Mouse (Mus musculus) intestine, postnatal 0 days (tissue): ENCODE measurements around the gene Heg1. TPM values are rescaled to one million over a fixed set of nuclear protein-coding genes. Genes with fewer than 3 reads are reported as not detected.

ENCODE experiments used
- ATAC-seq: fragments of 200-750 bp; cut with Nextera tagmentation; 2 replicates; pipeline ENCODE4 v1.8.0; 2017; ENCODE audit warnings: mild to moderate bottlenecking, moderate TSS enrichment, moderate library complexity
- H3K27ac ChIP-seq: fragments of 300-500 bp; sonication (generic); 2 replicates; pipeline ENCODE4 v1.5.1; 2014; ENCODE audit warnings: mild to moderate bottlenecking, low read depth, low read length, moderate library complexity
- H3K27me3 ChIP-seq: fragments of 300-500 bp; sonication (generic); replicated peaks from 2 replicates; pipeline ENCODE4 v1.6.1; 2014; ENCODE audit warnings: low read length, mixed read lengths; ENCODE audit not compliant: control insufficient read depth, insufficient read depth
- H3K36me3 ChIP-seq: fragments of 300-500 bp; sonication (generic); 2 replicates; pipeline ENCODE4 v1.6.1; 2014; ENCODE audit warnings: mild to moderate bottlenecking, moderate library complexity; ENCODE audit not compliant: control insufficient read depth, insufficient read depth
- H3K4me1 ChIP-seq: fragments of 300-500 bp; sonication (generic); replicated peaks from 2 replicates; pipeline ENCODE4 v1.6.1; 2014; ENCODE audit warnings: antibody characterized with exemption, low read length, mixed read lengths; ENCODE audit not compliant: control insufficient read depth, insufficient read depth
- H3K4me2 ChIP-seq: fragments of 300-500 bp; sonication (generic); replicated peaks from 2 replicates; pipeline ENCODE4 v1.6.1; 2014; ENCODE audit warnings: low read depth, mild to moderate bottlenecking, moderate library complexity
- H3K4me3 ChIP-seq: fragments of 300-500 bp; sonication (generic); 2 replicates; pipeline ENCODE4 v1.5.1; 2014; ENCODE audit warnings: low read depth, low read length
- H3K9ac ChIP-seq: fragments of 300-500 bp; sonication (generic); 2 replicates; pipeline ENCODE4 v1.6.1; 2014; ENCODE audit warnings: mild to moderate bottlenecking, low read depth, low read length
- H3K9me3 ChIP-seq: fragments of 300-500 bp; sonication (generic); 2 replicates; pipeline ENCODE4 v1.6.1; 2016; ENCODE audit warnings: mixed run types; ENCODE audit not compliant: control insufficient read depth
- CTCF ChIP-seq: sonication (generic); IDR thresholded peaks from 2 replicates; pipeline ENCODE4 v1.5.1; 2016; ENCODE audit warnings: low read depth, mild to moderate bottlenecking, control low read depth, antibody characterized with exemption, moderate library complexity
- WGBS: fragments of 180-500 bp; shearing (Covaris S2); extraction: QIAGEN DNeasy Blood & Tissue Kit; methylation state at CpG from one replicate; pipeline ENCODE4 v1.1.7; 2014; 5-methylcytosine and 5-hydroxymethylcytosine counted together
- polyA plus RNA-seq: library from polyadenylated mRNA; unstranded; fragments of >200 nt; fragmentation: Nextera tagmentation; extraction: Ambion mirVana; gene quantifications from 2 replicates; pipeline ENCODE4 v1.2.1, GENCODE M21; 2015

Heg1 gene
- polyA plus RNA-seq, 1 experiment from 2014 or later: 11.6 TPM

GRCm38 (mm10) chr16:33726892-33727291 is 42.7 kb downstream of the Heg1 start:
- 86% methylated on average over 7 of the region's 7 CpGs for WGBS
- H3K4me3 ChIP-seq: no peak overlapping the region
- ATAC-seq: no peak
- no peaks in the 10 kb centered on the region; the same call in 1 of the 2 replicates for H3K9me3 ChIP-seq
- H3K36me3 ChIP-seq: peaks cover 21% of the 10 kb centered on the region
- H3K9ac ChIP-seq: no peak overlapping the region
- H3K4me2 ChIP-seq: no peak overlapping the region
- H3K4me1 ChIP-seq: no peaks in the 10 kb centered on the region
- TF ChIP-seq CTCF: no peak
- H3K27ac ChIP-seq: no peak overlapping the region
- no peaks in the 10 kb centered on the region for H3K27me3 ChIP-seq

DNA sequence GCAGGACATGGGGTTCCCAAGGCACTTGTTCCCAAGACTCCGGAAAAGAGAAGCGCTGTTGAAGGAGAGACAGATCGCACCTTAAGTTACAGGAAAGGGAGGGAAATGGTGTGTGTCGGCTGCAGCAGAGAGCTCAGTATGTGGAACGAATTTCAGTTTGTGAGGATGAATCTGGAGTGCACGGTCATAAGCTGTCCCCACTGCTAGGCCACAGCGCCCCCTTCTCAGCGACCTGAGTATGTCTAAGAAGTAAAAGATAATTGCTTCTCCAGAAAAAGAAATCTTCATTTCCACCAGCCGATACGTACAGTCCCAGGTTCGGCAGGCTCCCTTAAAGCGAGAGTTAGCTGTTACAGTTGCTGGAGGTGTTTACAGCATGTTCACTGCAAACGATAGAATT is 44.3 kb downstream of the Heg1 start:
- no peak for ATAC-seq
- Histone ChIP-seq H3K27me3 (no peaks in the 10 kb centered on the region), H3K4me3 (no peak overlapping the region), H3K9me3 (no peaks in the 10 kb centered on the region; the same call in 1 of the 2 replicates), H3K4me1 (no peaks in the 10 kb centered on the region), H3K9ac (no peak overlapping the region), H3K27ac (no peak overlapping the region), H3K36me3 (peaks cover 18% of the 10 kb centered on the region), H3K4me2 (no peak overlapping the region)
- 74% methylated on average over 13 of the region's 13 CpGs for WGBS
- TF ChIP-seq CTCF: peak; percentile 50

DNA sequence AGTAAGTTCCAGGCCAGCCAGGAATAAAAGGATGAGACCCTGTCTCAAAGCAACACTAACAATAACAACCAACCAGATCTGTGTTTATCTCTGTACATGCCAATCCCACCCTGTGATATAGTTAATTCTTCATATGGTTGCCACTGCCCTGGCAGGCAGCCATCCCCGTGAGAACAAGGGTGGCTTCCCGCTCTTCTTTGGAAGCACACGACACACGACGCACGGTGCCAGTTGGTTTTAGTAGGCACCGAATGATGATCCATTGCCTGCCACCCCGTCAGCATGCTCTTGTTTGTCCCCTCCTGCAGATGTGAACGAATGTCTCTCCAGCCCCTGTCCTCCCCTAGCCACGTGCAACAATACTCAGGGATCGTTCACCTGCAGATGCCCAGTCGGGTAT is 47.1 kb downstream of the Heg1 start:
- peaks cover 14% of the 10 kb centered on the region for H3K36me3 ChIP-seq
- H3K4me2 ChIP-seq: no peak overlapping the region
- ATAC-seq: no peak
- no peaks in the 10 kb centered on the region for H3K9me3 ChIP-seq
- 86% methylated on average over 12 of the region's 12 CpGs for WGBS
- H3K27ac ChIP-seq: no peak overlapping the region
- no peak overlapping the region for H3K4me3 ChIP-seq
- no peak for TF ChIP-seq CTCF
- no peaks in the 10 kb centered on the region for H3K4me1 ChIP-seq
- no peak overlapping the region for H3K9ac ChIP-seq
- no peaks in the 10 kb centered on the region for H3K27me3 ChIP-seq

GRCm38 (mm10) chr16:33732237-33732749 is 48.1 kb downstream of the Heg1 start:
- ATAC-seq: no peak
- Histone ChIP-seq H3K4me3 (no peak overlapping the region), H3K4me1 (no peaks in the 10 kb centered on the region), H3K9ac (no peak overlapping the region), H3K9me3 (no peaks in the 10 kb centered on the region), H3K4me2 (no peak overlapping the region), H3K27me3 (no peaks in the 10 kb centered on the region), H3K36me3 (peaks cover 4% of the 10 kb centered on the region; the same call in 1 of the 2 replicates), H3K27ac (no peak overlapping the region)
- WGBS: 63% methylated on average over 6 of the region's 6 CpGs
- no peak for TF ChIP-seq CTCF

- 54% methylated on average over 15 of the region's 15 CpGs for WGBS
- Histone ChIP-seq H3K4me2 (no peak overlapping the region), H3K4me3 (no peak overlapping the region), H3K27me3 (no peaks in the 10 kb centered on the region), H3K9ac (no peak overlapping the region), H3K36me3 (no peaks in the 10 kb centered on the region; the same call in 1 of the 2 replicates), H3K27ac (no peak overlapping the region), H3K9me3 (no peaks in the 10 kb centered on the region), H3K4me1 (no peaks in the 10 kb centered on the region)
- no peak for TF ChIP-seq CTCF
- no peak for ATAC-seq
Observed at GRCm38 (mm10) chr16:33732846-33733580, 48.8 kb downstream of the Heg1 start.

DNA sequence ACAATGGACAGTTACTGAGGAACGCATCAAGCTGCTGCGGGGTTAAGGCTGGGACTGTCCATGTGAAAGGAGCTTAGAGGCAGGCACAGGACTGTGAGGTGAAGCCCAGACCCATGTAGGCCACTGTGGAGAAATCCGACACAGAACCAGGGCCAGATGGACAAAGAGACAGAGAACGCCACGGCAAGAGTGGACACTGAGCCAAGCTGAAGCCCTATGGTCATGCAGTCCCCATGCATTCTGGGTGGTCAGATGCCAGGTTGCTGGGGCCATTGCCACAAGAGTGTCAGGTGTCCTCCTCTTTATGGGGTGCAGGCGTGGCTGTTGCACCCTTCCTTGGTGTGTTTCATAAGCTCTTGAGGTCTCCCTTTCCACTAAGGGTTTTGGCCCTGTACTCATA is 49.7 kb downstream of the Heg1 start:
- no peak for TF ChIP-seq CTCF
- 95% methylated on average over 6 of the region's 6 CpGs for WGBS
- H3K9me3 ChIP-seq: no peaks in the 10 kb centered on the region
- no peak overlapping the region for H3K9ac ChIP-seq
- no peaks in the 10 kb centered on the region; the same call in 1 of the 2 replicates for H3K36me3 ChIP-seq
- H3K4me1 ChIP-seq: no peaks in the 10 kb centered on the region
- no peak overlapping the region for H3K4me2 ChIP-seq
- no peak overlapping the region for H3K27ac ChIP-seq
- H3K27me3 ChIP-seq: no peaks in the 10 kb centered on the region
- no peak for ATAC-seq
- no peak overlapping the region for H3K4me3 ChIP-seq
